Mouse (Mus musculus) liver (tissue): ENCODE measurements around the gene Fam135a.

Source experiments
- DNase-seq: peaks from one replicate; pipeline ENCODE4 v3.0.0-alpha.2; 2020; ENCODE audit warnings: mixed read lengths

The Fam135a gene

GRCm38 (mm10) chr1:24099926-24100869 lies at the start of gene Fam135a:
Gene Fam135a (minus strand): TSS chr1:24100341.
- DNase-seq = peak; percentile 86

GRCm38 (mm10) chr1:24143504-24143903 lies 43.4 kb upstream of the Fam135a start:
- no peak for DNase-seq

DNA sequence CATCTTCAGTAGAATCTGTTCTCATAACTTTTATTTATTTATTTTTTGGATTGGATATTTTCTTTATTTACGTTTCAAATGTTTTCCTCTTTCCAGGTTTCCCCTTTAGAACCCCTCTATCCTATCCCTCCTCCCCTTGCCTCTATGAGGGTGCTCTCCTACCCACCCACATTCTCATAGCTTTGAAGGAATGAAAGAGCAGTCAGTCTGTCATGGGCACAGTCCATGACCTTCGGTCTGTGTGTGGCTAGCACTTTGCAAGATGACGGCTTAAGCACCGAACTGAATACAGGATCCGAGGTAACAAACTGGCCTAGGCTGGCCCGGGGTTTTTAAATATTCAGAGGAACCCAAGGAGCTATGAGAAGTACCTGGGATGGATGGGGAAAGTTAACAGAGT lies 40.4 kb upstream of the Fam135a start:
- no peak for DNase-seq

DNA sequence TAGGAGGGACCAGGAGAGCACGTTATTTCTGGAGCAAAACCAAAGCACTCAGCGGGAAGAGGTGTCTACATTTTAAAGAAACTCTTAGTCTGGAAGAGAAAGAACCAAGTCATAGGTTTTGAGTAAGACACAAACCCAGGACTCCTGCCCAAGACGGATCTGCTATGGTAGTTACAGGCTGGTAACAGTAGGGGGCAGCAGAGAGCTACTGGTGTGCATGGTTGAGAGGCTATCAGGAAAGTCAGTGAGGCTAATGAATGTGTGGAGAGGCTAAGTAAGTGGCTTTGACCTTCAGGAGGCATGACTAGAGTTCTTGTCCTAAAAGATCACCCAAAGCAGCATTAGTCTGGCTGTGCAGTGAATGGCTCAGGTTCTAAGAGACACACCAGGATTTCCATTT lies 37.0 kb upstream of the Fam135a start:
- peak; percentile 50 for DNase-seq

DNA sequence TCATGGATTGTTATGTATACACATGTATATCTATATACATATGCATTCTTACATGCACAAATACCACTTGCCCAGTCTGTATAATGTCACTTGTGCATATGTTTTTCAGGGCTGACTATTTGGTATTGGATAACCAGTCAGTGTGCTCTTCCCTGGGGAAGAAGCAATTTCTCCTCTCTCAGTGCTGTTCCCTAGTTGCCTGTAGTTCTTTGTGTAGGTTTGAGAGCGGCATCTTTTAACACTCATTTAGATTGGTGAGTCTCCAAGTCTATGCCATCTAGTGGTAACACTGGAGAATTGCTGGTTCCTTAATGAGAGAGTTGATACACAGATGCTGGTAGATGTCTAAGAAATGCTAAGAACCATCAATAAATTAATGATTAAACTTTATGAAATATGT lies 34.7 kb upstream of the Fam135a start:
- DNase-seq = no peak

DNA sequence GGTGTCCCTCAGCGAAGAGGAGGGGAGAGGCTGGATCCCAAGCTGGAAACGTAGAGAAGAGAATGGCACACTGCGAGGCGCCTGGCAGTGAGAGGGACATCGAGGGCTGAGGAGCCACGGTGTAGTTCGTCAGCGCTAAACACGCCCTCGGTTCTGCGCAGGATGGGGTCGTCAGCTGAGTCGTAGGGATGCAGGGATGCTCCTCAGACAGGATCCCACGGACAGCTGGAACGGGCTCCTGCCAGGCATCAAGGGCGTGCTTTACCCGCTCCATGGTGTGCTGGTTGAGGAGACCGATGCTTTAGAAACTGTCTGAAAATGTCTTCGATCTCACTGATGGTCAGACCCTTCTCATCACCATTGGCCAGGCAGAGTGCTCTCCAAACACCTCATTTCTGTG lies 33.7 kb upstream of the Fam135a start:
- DNase-seq = no peak

DNA sequence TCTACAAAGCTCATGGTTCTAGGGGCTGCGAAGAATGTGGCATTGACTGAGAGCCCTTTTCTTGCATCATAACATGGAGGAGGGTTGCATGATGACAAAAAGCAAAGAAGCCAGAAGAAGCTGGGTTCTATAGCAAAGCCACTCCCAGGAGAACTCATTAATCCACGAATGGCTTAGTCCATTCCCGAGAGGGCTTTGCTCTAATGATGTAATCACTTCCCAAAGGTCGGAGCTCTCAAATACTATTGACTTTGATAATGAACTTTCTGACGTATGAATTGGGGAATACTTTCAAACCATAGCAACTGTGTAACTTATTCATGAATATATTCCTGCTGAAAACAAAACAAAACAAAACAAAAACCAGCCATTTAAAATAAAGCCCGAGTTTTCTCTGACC lies 27.7 kb upstream of the Fam135a start:
- DNase-seq = no peak

DNA sequence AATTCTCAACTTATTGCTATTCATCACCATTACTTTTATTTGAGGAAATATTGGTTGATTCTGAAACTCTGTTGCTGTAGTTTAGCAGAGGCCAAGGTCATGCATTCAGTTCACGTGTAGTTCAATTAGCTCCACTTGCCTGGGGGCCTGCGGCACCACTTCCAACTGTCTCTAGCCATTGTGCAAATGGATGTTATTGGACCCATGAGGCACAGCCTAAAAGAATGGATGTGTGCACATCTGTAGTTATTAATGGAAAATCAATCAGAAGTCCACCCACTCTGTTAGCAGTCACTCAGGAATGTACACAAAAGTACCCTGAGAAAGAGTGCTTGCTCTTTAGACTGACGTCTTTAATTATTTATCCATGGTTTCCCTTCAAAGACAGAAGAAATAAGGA lies 24.5 kb upstream of the Fam135a start:
- DNase-seq = no peak

GRCm38 (mm10) chr1:24122582-24122981 lies 22.4 kb upstream of the Fam135a start:
- no peak for DNase-seq

DNA sequence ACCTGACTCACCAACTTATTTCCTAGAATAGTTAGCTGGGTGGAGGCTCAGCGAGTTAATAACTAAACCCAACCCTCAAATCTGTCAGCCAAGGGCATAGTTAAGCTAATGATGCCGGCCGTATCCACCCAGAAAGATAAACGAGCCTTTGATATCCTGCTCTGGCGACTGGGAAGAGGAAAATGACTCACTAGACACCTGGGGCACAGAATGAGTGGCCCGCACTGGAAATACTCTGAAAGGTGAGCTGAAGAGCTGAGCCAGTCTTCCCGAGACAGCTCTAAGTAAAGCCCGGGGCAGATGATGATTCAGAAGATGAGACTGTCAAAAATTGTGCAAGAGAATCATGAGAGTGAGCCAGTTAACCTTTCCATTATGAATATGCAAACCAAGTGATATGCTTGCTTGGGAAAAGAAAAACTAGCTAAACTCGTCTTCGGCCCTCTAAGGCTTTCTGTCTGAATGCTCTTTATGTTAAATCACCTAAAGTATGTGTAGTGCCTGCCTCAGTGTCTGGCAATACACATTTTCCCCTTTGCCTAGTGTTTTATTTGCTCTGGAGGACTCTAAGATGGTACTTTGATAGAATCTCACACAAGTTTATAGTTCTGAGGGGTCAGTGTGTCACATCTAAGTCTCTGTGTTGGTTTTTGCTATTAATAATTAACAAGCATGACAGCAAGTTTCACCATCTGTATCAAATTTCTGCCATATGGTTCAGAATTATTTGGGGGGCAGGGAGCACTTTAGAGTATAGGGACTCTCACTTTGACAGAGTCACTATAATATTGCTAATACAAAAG lies 8.0 kb upstream of the Fam135a start:
- no peak for DNase-seq

GRCm38 (mm10) chr1:24107378-24107777 lies 7.2 kb upstream of the Fam135a start:
- DNase-seq = peak; percentile 10

GRCm38 (mm10) chr1:24102579-24103149 lies 2.5 kb upstream of the Fam135a start:
- DNase-seq = no peak

GRCm38 (mm10) chr1:24100870-24101358 lies 773 bp upstream of the Fam135a start:
- DNase-seq = no peak

GRCm38 (mm10) chr1:24099541-24099925 lies 608 bp downstream of the Fam135a start:
- peak; percentile 10 for DNase-seq

GRCm38 (mm10) chr1:24097541-24097940 lies 2.6 kb downstream of the Fam135a start:
- DNase-seq = no peak

DNA sequence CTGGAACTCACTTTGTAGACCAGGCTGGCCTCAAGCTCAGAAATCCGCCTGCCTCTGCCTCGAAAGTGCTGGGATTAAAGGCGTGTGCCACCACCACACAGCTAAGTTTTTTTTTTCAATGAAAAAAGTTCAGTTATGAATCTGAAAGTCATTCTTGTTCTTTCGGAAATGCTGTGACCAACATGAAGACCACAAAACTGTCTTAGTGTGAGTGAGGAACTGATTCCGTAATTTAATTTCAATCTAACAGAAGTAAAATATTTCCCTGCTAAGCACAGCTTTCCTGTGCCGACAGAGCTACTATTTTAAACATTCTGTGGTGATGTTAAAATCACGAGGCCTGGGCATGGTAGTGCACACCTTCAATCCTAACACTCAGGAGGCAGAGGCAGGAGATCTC lies 7.7 kb downstream of the Fam135a start:
- DNase-seq = no peak

GRCm38 (mm10) chr1:24090603-24091002 lies 9.5 kb downstream of the Fam135a start:
- no peak for DNase-seq

DNA sequence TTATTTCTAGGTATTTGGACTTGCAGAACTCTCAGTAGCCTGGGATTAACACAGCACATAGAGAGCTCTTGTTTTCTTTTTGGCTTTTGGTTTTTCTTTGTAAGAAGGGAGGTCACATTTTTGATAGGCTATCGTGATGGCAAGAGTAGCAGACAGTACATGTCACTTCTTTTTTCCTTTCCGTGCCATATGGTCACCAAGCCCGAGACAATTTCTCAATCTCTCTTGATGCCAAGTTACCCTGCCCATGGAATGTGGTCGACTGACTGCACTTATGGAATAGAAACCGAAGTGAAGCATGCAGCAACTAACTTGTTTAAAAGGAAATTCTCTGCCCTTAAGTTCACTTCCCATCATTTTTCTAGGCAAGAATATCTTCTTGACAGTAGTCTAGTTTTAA lies 10.0 kb downstream of the Fam135a start:
- no peak for DNase-seq

DNA sequence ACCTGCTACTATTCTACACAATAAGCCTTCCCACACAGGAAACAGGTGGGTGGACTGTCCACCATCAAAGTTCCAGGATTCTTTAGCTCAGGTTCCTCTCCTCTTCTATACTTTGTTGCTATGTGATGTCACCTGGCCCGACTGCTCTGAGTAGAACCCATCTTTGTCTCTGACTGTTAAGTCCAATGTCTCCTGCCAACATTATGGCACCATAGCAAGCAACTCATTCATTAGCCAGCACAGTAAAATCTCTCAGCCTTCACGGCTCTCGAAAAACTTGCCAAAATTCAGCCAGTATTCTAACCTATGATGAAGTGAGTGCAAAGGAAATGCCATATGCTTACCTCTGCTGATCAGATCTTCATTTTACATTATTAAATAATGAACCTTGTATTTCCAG lies 14.0 kb downstream of the Fam135a start:
- DNase-seq = no peak

DNA sequence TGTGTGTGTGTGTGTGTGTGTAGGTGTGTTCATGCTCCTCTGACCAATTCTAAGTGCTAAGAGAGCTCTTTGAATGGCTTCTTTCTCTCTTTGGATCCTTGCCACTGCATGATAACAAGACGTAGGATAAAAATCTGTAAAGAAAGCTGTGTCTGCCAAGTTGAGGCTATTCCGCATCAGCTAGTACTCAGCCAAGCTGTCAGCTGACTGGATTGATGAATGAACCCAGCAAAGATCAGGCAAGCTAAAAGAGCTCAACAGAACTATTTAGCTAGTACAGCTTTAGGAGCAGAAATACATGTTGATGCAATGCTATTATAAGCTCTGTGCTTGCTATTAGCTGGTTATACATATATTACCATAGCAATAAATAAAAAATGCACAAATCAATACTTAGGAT lies 25.7 kb downstream of the Fam135a start:
- no peak for DNase-seq

- no peak for DNase-seq
These were observed 26.5 kb downstream of the Fam135a start for GRCm38 (mm10) chr1:24073386-24074248.

DNA sequence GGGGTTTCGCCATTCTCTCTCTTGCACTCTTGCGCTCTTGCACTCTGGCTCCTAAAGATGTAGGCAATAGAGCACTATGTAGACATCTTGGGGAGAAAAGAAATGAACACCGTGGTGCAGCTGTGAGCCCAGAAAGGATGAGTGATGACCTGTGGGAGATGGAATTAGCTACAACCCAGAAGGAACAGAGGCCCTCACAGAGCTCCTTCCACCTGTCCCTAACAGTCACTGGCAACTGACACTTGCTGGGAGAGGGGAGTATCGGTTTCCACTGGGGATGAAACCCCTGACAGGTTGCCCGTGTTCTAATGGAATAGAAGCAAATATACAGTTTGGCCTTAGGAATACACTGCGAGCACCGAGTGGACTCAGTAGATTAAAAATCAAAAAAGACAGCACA lies 31.3 kb downstream of the Fam135a start:
- DNase-seq = no peak
